Mouse (Mus musculus) heart, adult 2 months (tissue): ENCODE data around the gene Gm28051.

Source experiments
- CTCF ChIP-seq: fragments of 200-600 bp; IDR thresholded peaks from 2 replicates; pipeline ENCODE4 v1.8.1; 2022; ENCODE audit warnings: antibody characterized with exemption, mild to moderate bottlenecking, moderate library complexity
- POLR2A ChIP-seq: fragments of 200-500 bp; IDR thresholded peaks from 2 replicates; pipeline ENCODE4 v1.6.1; 2011; ENCODE audit warnings: mild to moderate bottlenecking, low read depth, low read length, control low read depth; ENCODE audit not compliant: insufficient read depth

- TF ChIP-seq POLR2A: 0 out of 2 replicates have a peak, but pooled peaks have one; percentile 35
- no peak for TF ChIP-seq CTCF
These were observed 52.9 kb downstream of the Gm28051 start, which contains the start of gene Itpk1 for GRCm38 (mm10) chr12:102704457-102705198.
